Mouse (Mus musculus): Measurements from ENCODE around the gene Cyp2c69. TPM values are rescaled to one million over a fixed set of nuclear protein-coding genes. Genes with fewer than 3 reads are reported as not detected.

Cyp2c69 gene
- polyA plus RNA-seq (2012; rRNA removed) = 0.33 TPM in 1 of 2 replicates, not detected in the other

GRCm38 (mm10) chr19:39886699-39887098 lies at the start of gene Cyp2c69:
Gene Cyp2c69 (minus strand): TSS chr19:39886799.

GRCm38 (mm10) chr19:39812714-39813113 lies 73.9 kb downstream of the Cyp2c69 start, which contains the start of gene Cyp2c40:
Gene Cyp2c40 (minus strand): TSS chr19:39812814.

Other genes starting within 250 kb of the Cyp2c69 start
- gene Cyp2c67, start 237.7 kb downstream of the Cyp2c69 start, polyA plus RNA-seq (2012; rRNA removed) = not detected in 2 replicates
- gene Cyp2c68, start 145.7 kb downstream of the Cyp2c69 start, polyA plus RNA-seq (2012; rRNA removed) = 0.15 TPM in 1 of 2 replicates, not detected in the other
- gene Cyp2c40, start 74.0 kb downstream of the Cyp2c69 start, polyA plus RNA-seq (2012; rRNA removed) = 0.37 TPM in 1 of 2 replicates, not detected in the other
- gene Cyp2c37, start 105.6 kb upstream of the Cyp2c69 start, polyA plus RNA-seq (2012; rRNA removed) = 0.23 TPM in 1 of 2 replicates, not detected in the other
- 0.07 TPM in 1 of 2 replicates, not detected in the other for gene Cyp2c54, start 187.0 kb upstream of the Cyp2c69 start, polyA plus RNA-seq (2012; rRNA removed)
- gene Cyp2c50, start 202.9 kb upstream of the Cyp2c69 start, polyA plus RNA-seq (2012; rRNA removed) = 0.28 TPM in 1 of 2 replicates, not detected in the other

All from ovary, adult 2 months (tissue).